Mouse (Mus musculus): ENCODE results near the gene Hnf4a. TPM values are rescaled to one million over a fixed set of nuclear protein-coding genes. Genes with fewer than 3 reads are reported as not detected.
A peak's percentile ranks its signal among the peaks of the same experiment; 100 is the strongest.

Hnf4a gene
- polyA plus RNA-seq, 1 experiment from 2014 or later, result 0.07 TPM

- WGBS, result 50% methylated on average over 6 of the region's 6 CpGs
- Histone ChIP-seq H3K9me3 (no peaks in the 10 kb centered on the region), H3K4me3 (no peak overlapping the region), H3K4me1 (no peaks in the 10 kb centered on the region), H3K27me3 (no peaks in the 10 kb centered on the region), H3K27ac (no peak overlapping the region), H3K36me3 (no peaks in the 10 kb centered on the region), H3K4me2 (no peak overlapping the region), H3K9ac (no peak overlapping the region)
- no peak for ATAC-seq (ENCODE audit: borderline replicate concordance, extremely low read depth, low FRiP score, low TSS enrichment)
Observed at GRCm38 (mm10) chr2:163554996-163555395, 48.4 kb downstream of the Hnf4a start.

- ATAC-seq (ENCODE audit: borderline replicate concordance, extremely low read depth, low FRiP score, low TSS enrichment), result no peak
- Histone ChIP-seq H3K27me3 (no peaks in the 10 kb centered on the region), H3K27ac (no peak overlapping the region), H3K4me2 (no peak overlapping the region), H3K9me3 (no peaks in the 10 kb centered on the region), H3K4me1 (no peaks in the 10 kb centered on the region), H3K9ac (no peak overlapping the region), H3K4me3 (no peak overlapping the region), H3K36me3 (no peaks in the 10 kb centered on the region)
- WGBS, result 29% methylated on average over 13 of the region's 13 CpGs
Observed at GRCm38 (mm10) chr2:163555417-163555816, 48.8 kb downstream of the Hnf4a start.

GRCm38 (mm10) chr2:163558548-163558947, 51.9 kb downstream of the Hnf4a start:
- no peaks in the 10 kb centered on the region for H3K4me1 ChIP-seq
- ATAC-seq (ENCODE audit: borderline replicate concordance, extremely low read depth, low FRiP score, low TSS enrichment), result no peak

GRCm38 (mm10) chr2:163559236-163559635, 52.6 kb downstream of the Hnf4a start:
- Histone ChIP-seq H3K9ac (no peak overlapping the region), H3K36me3 (no peaks in the 10 kb centered on the region), H3K27ac (no peak overlapping the region), H3K4me3 (no peak overlapping the region), H3K27me3 (no peaks in the 10 kb centered on the region), H3K4me2 (no peak overlapping the region), H3K4me1 (no peaks in the 10 kb centered on the region), H3K9me3 (no peaks in the 10 kb centered on the region)
- ATAC-seq (ENCODE audit: borderline replicate concordance, extremely low read depth, low FRiP score, low TSS enrichment), result no peak
- WGBS, result 33% methylated on average over 5 of the region's 5 CpGs

More at GRCm38 (mm10) chr2:163558548-163558947, 51.9 kb downstream of the Hnf4a start:
- Histone ChIP-seq H3K27me3 (no peaks in the 10 kb centered on the region), H3K4me2 (no peak overlapping the region), H3K9me3 (no peaks in the 10 kb centered on the region), H3K9ac (no peak overlapping the region), H3K27ac (no peak overlapping the region), H3K4me3 (no peak overlapping the region), H3K36me3 (no peaks in the 10 kb centered on the region)
- 78% methylated on average over 1 of the region's 1 CpGs for WGBS

GRCm38 (mm10) chr2:163560247-163560646, 53.6 kb downstream of the Hnf4a start:
- Histone ChIP-seq H3K27me3 (no peaks in the 10 kb centered on the region), H3K4me1 (no peaks in the 10 kb centered on the region), H3K9ac (no peak overlapping the region), H3K4me2 (no peak overlapping the region), H3K27ac (no peak overlapping the region), H3K4me3 (no peak overlapping the region), H3K36me3 (no peaks in the 10 kb centered on the region), H3K9me3 (no peaks in the 10 kb centered on the region)
- WGBS, result 71% methylated on average over 3 of the region's 3 CpGs
- ATAC-seq (ENCODE audit: borderline replicate concordance, extremely low read depth, low FRiP score, low TSS enrichment), result no peak

- Histone ChIP-seq H3K9ac (no peak overlapping the region), H3K4me1 (no peaks in the 10 kb centered on the region), H3K4me2 (no peak overlapping the region), H3K9me3 (no peaks in the 10 kb centered on the region), H3K36me3 (no peaks in the 10 kb centered on the region), H3K27me3 (no peaks in the 10 kb centered on the region), H3K27ac (no peak overlapping the region), H3K4me3 (no peak overlapping the region)
- 62% methylated on average over 13 of the region's 13 CpGs for WGBS
- no peak for ATAC-seq (ENCODE audit: borderline replicate concordance, extremely low read depth, low FRiP score, low TSS enrichment)
Observed at GRCm38 (mm10) chr2:163561258-163561948, 54.8 kb downstream of the Hnf4a start.

GRCm38 (mm10) chr2:163564646-163565045, 58.0 kb downstream of the Hnf4a start:
- 21% methylated on average over 8 of the region's 8 CpGs for WGBS
- H3K9me3 ChIP-seq, result no peaks in the 10 kb centered on the region
- ATAC-seq (ENCODE audit: borderline replicate concordance, extremely low read depth, low FRiP score, low TSS enrichment), result no peak
- H3K27ac ChIP-seq, result no peak overlapping the region
- H3K9ac ChIP-seq, result no peak overlapping the region
- no peak overlapping the region for H3K4me2 ChIP-seq
- H3K36me3 ChIP-seq, result no peaks in the 10 kb centered on the region
- H3K4me3 ChIP-seq, result no peak overlapping the region
- no peaks in the 10 kb centered on the region for H3K4me1 ChIP-seq
- H3K27me3 ChIP-seq, result no peaks in the 10 kb centered on the region

- WGBS, result 76% methylated on average over 3 of the region's 3 CpGs
- no peak overlapping the region for H3K9ac ChIP-seq
- no peak for ATAC-seq (ENCODE audit: borderline replicate concordance, extremely low read depth, low FRiP score, low TSS enrichment)
Observed at GRCm38 (mm10) chr2:163574321-163574720, 67.7 kb downstream of the Hnf4a start.

GRCm38 (mm10) chr2:163575248-163575647, 68.6 kb downstream of the Hnf4a start:
- Histone ChIP-seq H3K9me3 (no peaks in the 10 kb centered on the region), H3K9ac (no peak overlapping the region), H3K4me3 (no peak overlapping the region), H3K27ac (no peak overlapping the region), H3K4me1 (no peaks in the 10 kb centered on the region), H3K27me3 (no peaks in the 10 kb centered on the region), H3K36me3 (no peaks in the 10 kb centered on the region), H3K4me2 (peak overlapping the region; percentile 17; the same call in 1 of the 2 replicates)
- no peak for ATAC-seq (ENCODE audit: borderline replicate concordance, extremely low read depth, low FRiP score, low TSS enrichment)
- WGBS, result 46% methylated on average over 11 of the region's 11 CpGs

More at GRCm38 (mm10) chr2:163574321-163574720, 67.7 kb downstream of the Hnf4a start:
- no peaks in the 10 kb centered on the region for H3K9me3 ChIP-seq
- no peak overlapping the region for H3K27ac ChIP-seq
- H3K27me3 ChIP-seq, result no peaks in the 10 kb centered on the region
- no peaks in the 10 kb centered on the region for H3K36me3 ChIP-seq
- no peak overlapping the region for H3K4me3 ChIP-seq
- no peaks in the 10 kb centered on the region for H3K4me1 ChIP-seq
- no peak overlapping the region for H3K4me2 ChIP-seq

- Histone ChIP-seq H3K9ac (no peak overlapping the region), H3K4me2 (no peak overlapping the region), H3K36me3 (no peaks in the 10 kb centered on the region), H3K9me3 (no peaks in the 10 kb centered on the region), H3K27me3 (no peaks in the 10 kb centered on the region), H3K4me1 (no peaks in the 10 kb centered on the region), H3K27ac (no peak overlapping the region), H3K4me3 (no peak overlapping the region)
- ATAC-seq (ENCODE audit: borderline replicate concordance, extremely low read depth, low FRiP score, low TSS enrichment), result no peak
- WGBS, result 79% methylated on average over 2 of the region's 2 CpGs
Observed at GRCm38 (mm10) chr2:163577986-163578385, 71.4 kb downstream of the Hnf4a start.

- Histone ChIP-seq H3K9me3 (no peaks in the 10 kb centered on the region), H3K9ac (no peak overlapping the region), H3K27ac (no peak overlapping the region), H3K27me3 (no peaks in the 10 kb centered on the region), H3K4me3 (no peak overlapping the region), H3K4me2 (no peak overlapping the region), H3K4me1 (no peaks in the 10 kb centered on the region), H3K36me3 (no peaks in the 10 kb centered on the region)
- 69% methylated on average over 13 of the region's 13 CpGs for WGBS
- ATAC-seq (ENCODE audit: borderline replicate concordance, extremely low read depth, low FRiP score, low TSS enrichment), result no peak
Observed at GRCm38 (mm10) chr2:163580069-163580945, 73.7 kb downstream of the Hnf4a start.

Measured in lung, embryonic 15.5 days (tissue).